Comparison of ENCODE assay signal across 8 mouse cellular contexts in the genomic region with DNA sequence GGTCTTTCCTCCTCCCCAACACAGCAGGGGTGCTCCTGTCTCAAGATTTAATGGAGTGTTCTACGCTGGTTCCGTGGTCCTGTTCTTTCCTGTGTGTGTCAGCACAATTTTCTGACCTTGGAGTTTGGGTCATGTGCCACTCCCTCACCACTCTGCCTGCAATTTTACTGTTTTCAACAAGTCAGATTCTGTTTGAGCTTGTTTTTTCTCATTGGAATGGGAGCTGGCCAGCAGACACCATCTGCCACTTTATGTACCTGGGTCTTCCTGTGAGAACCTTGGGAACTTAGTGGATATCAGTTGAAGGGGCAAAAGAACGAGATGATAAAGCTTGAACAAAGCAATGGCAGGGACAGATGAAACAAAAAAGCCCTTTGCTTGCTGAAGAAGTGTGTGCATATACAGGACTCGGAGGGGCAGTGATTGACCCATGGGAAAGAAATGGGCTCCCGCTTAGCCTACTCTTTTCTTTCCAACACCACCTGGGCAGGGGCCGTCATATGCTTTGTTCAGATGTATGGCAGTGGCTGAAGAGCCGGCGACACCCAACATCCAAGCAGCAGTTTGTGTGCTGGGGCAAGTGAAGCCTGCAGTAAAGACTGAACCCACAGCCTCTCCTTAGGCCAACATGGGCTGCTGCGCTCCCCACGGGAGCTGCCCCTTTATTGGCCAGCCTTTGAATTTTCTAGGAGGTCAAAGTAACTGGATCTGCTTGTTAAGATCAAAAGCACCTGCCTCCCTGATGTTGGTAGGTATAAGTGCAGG. TPM values are rescaled to one million over a fixed set of nuclear protein-coding genes. Genes with fewer than 3 reads are reported as not detected.
DNase-seq lines count a peak whose midpoint lies in the region; ATAC-seq and TF ChIP-seq lines count a peak whose summit lies in the region.

No protein-coding gene starts in this region.

- peaks cover 2% of the 10 kb centered on the region; the same call in 1 of the 2 replicates for H3K36me3 ChIP-seq in spleen, adult 2 months (ENCODE audit: control insufficient read depth, insufficient read depth, low read length)
- peaks cover 6% of the 10 kb centered on the region; the same call in 1 of the 2 replicates for H3K36me3 ChIP-seq in limb, embryonic 12.5 days
- no peaks in the 10 kb centered on the region for H3K36me3 ChIP-seq in stomach, embryonic 16.5 days (ENCODE audit: control insufficient read depth, insufficient read depth, low read length)

- peaks cover 24% of the 10 kb centered on the region for H3K4me1 ChIP-seq in cerebellum, adult 2 months (ENCODE audit: control insufficient read depth, insufficient read depth, low read length)
- peaks cover 7% of the 10 kb centered on the region for H3K4me1 ChIP-seq in spleen, adult 2 months (ENCODE audit: control insufficient read depth, insufficient read depth, insufficient read length)
- peaks cover 34% of the 10 kb centered on the region for H3K4me1 ChIP-seq in limb, embryonic 12.5 days (replicated peaks)
- H3K4me1 ChIP-seq in stomach, embryonic 16.5 days (ENCODE audit: control insufficient read depth, insufficient read depth, low read length): peaks cover 29% of the 10 kb centered on the region

- no peak for TF ChIP-seq CTCF in cerebellum, adult 2 months (IDR thresholded peaks at IDR 0.05; ENCODE audit: borderline replicate concordance, insufficient read depth, low read depth, low read length)
- TF ChIP-seq CTCF in spleen, adult 2 months (IDR thresholded peaks at IDR 0.05; ENCODE audit: extremely low read depth, insufficient read depth, insufficient read length, insufficient replicate concordance): no peak

- H3K4me3 ChIP-seq in cerebellum, adult 2 months (replicated peaks; ENCODE audit: insufficient read depth, low read depth, low read length): peak overlapping the region; percentile 84
- peak overlapping the region; percentile 96; the same call in 1 of the 2 replicates for H3K4me3 ChIP-seq in spleen, adult 2 months (ENCODE audit: extremely low read depth, insufficient read depth, insufficient read length)
- H3K4me3 ChIP-seq in limb, embryonic 12.5 days (replicated peaks): peak overlapping the region; percentile 92
- H3K4me3 ChIP-seq in stomach, embryonic 16.5 days (replicated peaks; ENCODE audit: low read length): peak overlapping the region; percentile 78

- H3K4me2 ChIP-seq in limb, embryonic 12.5 days: peak overlapping the region; percentile 91
- H3K4me2 ChIP-seq in stomach, embryonic 16.5 days (ENCODE audit: low read depth, low read length): peak overlapping the region; percentile 97

- WGBS in cerebellum, adult 2 months: 19% methylated on average over 10 of the region's 10 CpGs
- 64% methylated on average over 10 of the region's 10 CpGs for whole genome bisulfite sequencing in spleen, adult 2 months
- WGBS in limb, embryonic 12.5 days: 37% methylated on average over 10 of the region's 10 CpGs
- WGBS in stomach, embryonic 16.5 days: 46% methylated on average over 10 of the region's 10 CpGs

- DNase-seq in cerebellum, adult 2 months: peak in 1 of 2 experiments; percentile 58
- DNase-seq in cerebellum, postnatal 4 days (ENCODE audit: low spot score in 2 of 2): no peak
- DNase-seq in spleen, adult 2 months (ENCODE audit: low read depth in 1 of 2, low spot score in 2 of 2): no peak
- DNase-seq in spleen, postnatal 36 days (ENCODE audit: low spot score in 2 of 2): no peak
- DNase-seq in layer of hippocampus, adult 9-10 months (ENCODE audit: low spot score): no peak
- no peak for DNase-seq in layer of hippocampus, postnatal 36 days

- H3K9ac ChIP-seq in limb, embryonic 12.5 days (replicated peaks): peak overlapping the region; percentile 92
- H3K9ac ChIP-seq in stomach, embryonic 16.5 days (ENCODE audit: low read length): peak overlapping the region; percentile 97

- TF ChIP-seq POLR2A in cerebellum, adult 2 months (IDR thresholded peaks at IDR 0.05; ENCODE audit: borderline replicate concordance, insufficient read depth, low read length): no peak
- no peak for TF ChIP-seq POLR2A in spleen, adult 2 months (IDR thresholded peaks at IDR 0.05; ENCODE audit: low read depth, low read length)

- H3K27me3 ChIP-seq in cerebellum, adult 2 months (ENCODE audit: control insufficient read depth, insufficient read depth, low read length): no peaks in the 10 kb centered on the region
- no peaks in the 10 kb centered on the region for H3K27me3 ChIP-seq in spleen, adult 2 months (ENCODE audit: control insufficient read depth, insufficient read depth, low read length)
- H3K27me3 ChIP-seq in limb, embryonic 12.5 days: no peaks in the 10 kb centered on the region
- H3K27me3 ChIP-seq in stomach, embryonic 16.5 days (ENCODE audit: control insufficient read depth, insufficient read depth, low read length): no peaks in the 10 kb centered on the region

- H3K27ac ChIP-seq in cerebellum, adult 2 months (ENCODE audit: insufficient read depth, low read length): peak overlapping the region; percentile 91
- peak overlapping the region; percentile 81; the same call in 1 of the 2 replicates for H3K27ac ChIP-seq in spleen, adult 2 months (ENCODE audit: insufficient read depth, low read length)
- H3K27ac ChIP-seq in limb, embryonic 12.5 days: peak overlapping the region; percentile 87
- peak overlapping the region; percentile 91; the same call in 1 of the 2 replicates for H3K27ac ChIP-seq in stomach, embryonic 16.5 days (ENCODE audit: low read length)

- no peaks in the 10 kb centered on the region for H3K9me3 ChIP-seq in limb, embryonic 12.5 days
- H3K9me3 ChIP-seq in stomach, embryonic 16.5 days (replicated peaks; ENCODE audit: control insufficient read depth, low read length): no peaks in the 10 kb centered on the region

- ATAC-seq in limb, embryonic 12.5 days (ENCODE audit: insufficient number of reproducible peaks, insufficient read depth, low FRiP score, low TSS enrichment, low read depth): no peak; the same call in 1 of the 2 replicates
- no peak for ATAC-seq in stomach, embryonic 16.5 days (ENCODE audit: insufficient read depth, low FRiP score)

RNA-seq across cellular contexts. Expression of a gene that starts 0.9 kb away (rescaled TPM):
- 874 and 889 TPM in 2 replicates for polyA plus RNA-seq in cerebellum, adult 2 months (2012; rRNA removed)
- polyA plus RNA-seq in spleen, adult 2 months (2012; rRNA removed): 43.5 and 46.4 TPM in 2 replicates
- 114 and 121 TPM in 2 replicates for polyA plus RNA-seq in limb, embryonic 12.5 days (2016; fragmentation: Nextera tagmentation; extraction: Ambion mirVana)
- 90.8 and 96.1 TPM in 2 replicates for polyA plus RNA-seq in stomach, embryonic 16.5 days (2015; fragmentation: Nextera tagmentation; extraction: Ambion mirVana)
- 100 to 1,000 TPM; 672 to 713 TPM for total RNA-seq in layer of hippocampus, postnatal 36 days (2021)

RNA-seq across cellular contexts. Expression of a gene that starts 44.7 kb away (rescaled TPM):
- polyA plus RNA-seq in cerebellum, adult 2 months (2012; rRNA removed): 46.8 and 49.8 TPM in 2 replicates
- polyA plus RNA-seq in spleen, adult 2 months (2012; rRNA removed): 22.2 and 33.3 TPM in 2 replicates
- polyA plus RNA-seq in limb, embryonic 12.5 days (2016; fragmentation: Nextera tagmentation; extraction: Ambion mirVana): 59.3 and 63.8 TPM in 2 replicates
- polyA plus RNA-seq in stomach, embryonic 16.5 days (2015; fragmentation: Nextera tagmentation; extraction: Ambion mirVana): 43.0 and 47.0 TPM in 2 replicates
- total RNA-seq in layer of hippocampus, postnatal 36 days (2021): 10 to 100 TPM; 35.7 to 37.9 TPM

RNA-seq across cellular contexts. Expression of a gene that starts 44.7 kb away (rescaled TPM):
- polyA plus RNA-seq in cerebellum, adult 2 months (2012; rRNA removed): 52.7 and 54.4 TPM in 2 replicates
- 6.2 and 7.7 TPM in 2 replicates for polyA plus RNA-seq in spleen, adult 2 months (2012; rRNA removed)
- polyA plus RNA-seq in limb, embryonic 12.5 days (2016; fragmentation: Nextera tagmentation; extraction: Ambion mirVana): 60.5 and 60.9 TPM in 2 replicates
- polyA plus RNA-seq in stomach, embryonic 16.5 days (2015; fragmentation: Nextera tagmentation; extraction: Ambion mirVana): 49.3 and 51.6 TPM in 2 replicates
- 10 to 100 TPM; 50.1 to 51.3 TPM for total RNA-seq in layer of hippocampus, postnatal 36 days (2021)

RNA-seq across cellular contexts. Expression of a gene that starts 55.9 kb away (rescaled TPM):
- 16.7 and 19.2 TPM in 2 replicates for polyA plus RNA-seq in cerebellum, adult 2 months (2012; rRNA removed)
- 5.0 and 6.8 TPM in 2 replicates for polyA plus RNA-seq in spleen, adult 2 months (2012; rRNA removed)
- 8.0 and 10.2 TPM in 2 replicates for polyA plus RNA-seq in limb, embryonic 12.5 days (2016; fragmentation: Nextera tagmentation; extraction: Ambion mirVana)
- 6.9 and 9.9 TPM in 2 replicates for polyA plus RNA-seq in stomach, embryonic 16.5 days (2015; fragmentation: Nextera tagmentation; extraction: Ambion mirVana)
- total RNA-seq in layer of hippocampus, postnatal 36 days (2021): 1 to 10 TPM; 3.4 to 4.5 TPM

RNA-seq across cellular contexts. Expression of a gene that starts 56.2 kb away (rescaled TPM):
- polyA plus RNA-seq in cerebellum, adult 2 months (2012; rRNA removed): 31.6 and 33.4 TPM in 2 replicates
- 13.3 and 14.7 TPM in 2 replicates for polyA plus RNA-seq in spleen, adult 2 months (2012; rRNA removed)
- 86.0 and 88.6 TPM in 2 replicates for polyA plus RNA-seq in limb, embryonic 12.5 days (2016; fragmentation: Nextera tagmentation; extraction: Ambion mirVana)
- 131 and 137 TPM in 2 replicates for polyA plus RNA-seq in stomach, embryonic 16.5 days (2015; fragmentation: Nextera tagmentation; extraction: Ambion mirVana)
- total RNA-seq in layer of hippocampus, postnatal 36 days (2021): 10 to 100 TPM; 20.8 to 25.4 TPM
